Mouse (Mus musculus) lung, postnatal 0 days (tissue): Measurements from ENCODE around the gene Trir.

Source experiments
- CTCF ChIP-seq: IDR thresholded peaks from 2 replicates; pipeline ENCODE4 v1.5.1; 2016; ENCODE audit warnings: antibody characterized with exemption, mild to moderate bottlenecking
- EP300 ChIP-seq: IDR thresholded peaks from 2 replicates; pipeline ENCODE4 v1.6.1; 2016; ENCODE audit warnings: antibody characterized with exemption, mild to moderate bottlenecking, control low read depth

- TF ChIP-seq CTCF: no peak
- TF ChIP-seq EP300: no peak
Observed at GRCm38 (mm10) chr8:85032622-85033311, 6.1 kb downstream of the Trir start.
